Mouse (Mus musculus) liver, adult 2 months (tissue): ENCODE data around the gene Homer2.

Experiments
- CTCF ChIP-seq: fragments of 200-500 bp; IDR thresholded peaks from 2 replicates; pipeline ENCODE4 v1.5.1; 2011; ENCODE audit warnings: low read depth, low read length, control low read depth
- POLR2A ChIP-seq: fragments of 200-500 bp; IDR thresholded peaks from 2 replicates; pipeline ENCODE4 v1.6.1; 2011; ENCODE audit warnings: low read length, control low read depth; ENCODE audit not compliant: insufficient read depth; ENCODE audit errors: extremely low read depth

GRCm38 (mm10) chr7:81585326-81585725, 122.0 kb downstream of the Homer2 start:
- TF ChIP-seq CTCF (no peak), POLR2A (no peak)
